Mouse (Mus musculus): ENCODE data around the gene Olfr1323. TPM values are rescaled to one million over a fixed set of nuclear protein-coding genes. Genes with fewer than 3 reads are reported as not detected.

Olfr1323 gene
- polyA plus RNA-seq (2021) = not detected

GRCm38 (mm10) chrX:50019259-50019658, at the start of gene Olfr1323:
Gene Olfr1323, minus strand, starts transcription at chrX:50019359.
- no peak for ATAC-seq
- no peak for TF ChIP-seq CTCF (IDR thresholded peaks at IDR 0.05)
- POLR2A ChIA-PET = no interaction called here
- no peak for DNase-seq (ENCODE audit: low read depth, low spot score)
- CTCF ChIA-PET = interaction anchor here (1.2 kb wide), 1 partner anchor 14 kb away, joined by 3 read pairs; no protein-coding TSS in a partner anchor
- in situ Hi-C loops (cut with MboI; ENCODE audit: low pct_unique_long_range_greater_than_20kb) = no loop called here
- peaks cover 43% of the 10 kb centered on the region for H3K27me3 ChIP-seq

- no peak for DNase-seq (ENCODE audit: low read depth, low spot score)
- TF ChIP-seq CTCF (IDR thresholded peaks at IDR 0.05) = no peak
- POLR2A ChIA-PET = no interaction called here
- in situ Hi-C loops (cut with MboI; ENCODE audit: low pct_unique_long_range_greater_than_20kb) = no loop called here
- ATAC-seq = no peak
- H3K27me3 ChIP-seq = peaks cover 34% of the 10 kb centered on the region
- CTCF ChIA-PET = no interaction called here
These were observed 6.9 kb downstream of the Olfr1323 start for GRCm38 (mm10) chrX:50012242-50012641.

Other genes starting within 250 kb of the Olfr1323 start
- gene Igsf1, start 221.6 kb downstream of the Olfr1323 start, polyA plus RNA-seq (2021) = not detected
- gene Olfr1322, start 127.9 kb downstream of the Olfr1323 start, polyA plus RNA-seq (2021) = not detected

All from Patski (cell line).